Mouse (Mus musculus): ENCODE data around the gene D630045J12Rik. TPM values are rescaled to one million over a fixed set of nuclear protein-coding genes. Genes with fewer than 3 reads are reported as not detected.

The D630045J12Rik gene
- 6.0 and 7.1 TPM in 2 replicates for polyA plus RNA-seq (2012; rRNA removed)

DNA sequence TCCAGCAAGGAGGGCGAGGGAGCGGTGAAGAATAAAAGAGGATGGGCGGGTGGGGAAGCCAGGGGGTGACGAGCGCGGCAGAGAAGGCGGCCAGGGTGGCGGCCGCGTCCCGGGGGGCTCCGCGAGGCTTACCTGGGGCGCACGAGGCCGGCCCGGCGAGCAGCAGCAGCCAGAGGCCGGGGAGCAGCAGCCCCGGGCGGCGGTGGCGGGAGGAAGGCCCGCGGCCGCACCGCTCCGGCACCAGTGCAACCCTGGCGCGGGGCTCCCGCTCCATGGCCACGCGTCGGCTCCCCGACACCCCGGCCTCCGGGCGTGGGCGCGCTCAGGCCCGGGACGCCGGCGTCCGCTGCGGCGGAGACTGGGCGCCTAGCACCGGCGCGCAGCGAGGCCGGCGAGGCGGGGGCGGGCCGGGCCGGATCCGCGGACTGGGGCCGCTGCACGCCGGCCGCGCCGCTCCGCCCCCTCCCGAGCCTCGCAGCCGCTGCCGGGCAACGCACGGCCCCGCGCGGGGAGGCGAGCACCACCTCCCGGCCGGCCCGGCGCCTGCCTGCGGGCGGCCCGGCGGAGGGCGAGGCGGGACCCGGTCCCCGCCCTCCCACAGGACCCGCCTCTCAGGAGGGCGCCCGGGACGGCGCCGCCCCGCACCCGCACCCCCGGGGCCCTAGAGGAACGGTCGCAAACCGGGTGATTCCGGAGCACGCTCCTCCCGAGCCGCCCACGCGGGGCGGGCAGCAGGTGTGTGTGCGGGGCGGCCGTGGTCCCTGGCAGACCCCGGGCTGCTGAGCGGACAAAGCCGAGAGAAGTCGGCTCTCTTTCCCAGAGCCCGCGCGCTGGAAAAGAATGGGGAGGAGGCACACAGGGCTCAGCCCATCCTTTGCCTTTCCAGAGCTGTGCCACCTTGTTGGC lies at the start of gene D630045J12Rik:
TSS of gene D630045J12Rik (minus strand) at position 274 of the 906 bp plus-strand sequence.
- WGBS = under 1% methylated on average over 109 of the region's 118 CpGs
- peaks cover 6% of the 10 kb centered on the region; the same call in 1 of the 2 replicates for H3K4me1 ChIP-seq (ENCODE audit: control insufficient read depth, insufficient read depth, low read length)
- TF ChIP-seq CTCF (IDR thresholded peaks at IDR 0.05; ENCODE audit: insufficient read depth, low read length) (no peak), POLR2A (IDR thresholded peaks at IDR 0.05; ENCODE audit: borderline replicate concordance, extremely low read depth, low read depth, low read length) (no peak)
- peak; percentile 65 for DNase-seq
- H3K4me3 ChIP-seq (replicated peaks; ENCODE audit: extremely low read depth, low read depth, low read length) = peak within 1 kb of the TSS; percentile 70

DNA sequence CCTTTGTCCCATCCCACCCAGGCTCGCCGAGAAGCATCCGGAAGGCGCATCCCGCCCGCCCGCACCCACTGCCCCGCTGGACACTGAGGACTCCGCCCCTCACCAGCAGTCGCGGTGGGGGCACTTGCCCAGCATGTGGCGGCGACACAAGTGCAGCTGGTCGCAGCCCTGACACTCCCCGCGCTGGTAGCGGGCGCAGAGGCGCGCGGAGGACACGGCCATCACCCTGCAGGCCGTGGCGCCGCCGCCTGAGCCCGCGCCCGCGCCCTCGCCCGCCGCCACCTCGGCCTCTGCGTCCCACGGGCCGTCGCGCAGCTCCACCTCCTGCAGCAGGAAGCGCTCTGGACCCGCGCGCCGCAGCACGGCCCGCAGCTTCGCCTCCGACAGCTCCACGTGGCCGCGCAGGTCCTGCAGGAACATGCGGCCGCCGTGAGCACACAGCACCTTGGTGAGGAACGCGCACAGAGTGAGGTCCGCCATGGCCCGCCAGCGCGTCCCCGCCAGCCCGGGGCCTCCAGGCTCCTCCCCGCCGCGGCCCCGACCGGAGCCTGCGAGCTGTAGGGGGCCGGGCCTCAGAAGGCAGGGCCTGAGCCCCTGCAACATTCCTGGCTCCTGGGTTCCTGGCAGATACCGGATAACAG lies 45.1 kb upstream of the D630045J12Rik start, which contains the start of gene Zc3hav1l:
TSS of gene Zc3hav1l (minus strand) at position 499 of the 641 bp plus-strand sequence.
- TF ChIP-seq POLR2A (IDR thresholded peaks at IDR 0.05; ENCODE audit: borderline replicate concordance, extremely low read depth, low read depth, low read length) (peak; percentile 53; the same call in 1 of the 2 replicates), CTCF (IDR thresholded peaks at IDR 0.05; ENCODE audit: insufficient read depth, low read length) (no peak)
- peak within 1 kb of the TSS; percentile 97 for H3K4me3 ChIP-seq (replicated peaks; ENCODE audit: extremely low read depth, low read depth, low read length)
- under 1% methylated on average over 69 of the region's 70 CpGs for WGBS
- peak; percentile 51 for DNase-seq
- peaks cover 3% of the 10 kb centered on the region; the same call in 1 of the 2 replicates for H3K4me1 ChIP-seq (ENCODE audit: control insufficient read depth, insufficient read depth, low read length)

DNA sequence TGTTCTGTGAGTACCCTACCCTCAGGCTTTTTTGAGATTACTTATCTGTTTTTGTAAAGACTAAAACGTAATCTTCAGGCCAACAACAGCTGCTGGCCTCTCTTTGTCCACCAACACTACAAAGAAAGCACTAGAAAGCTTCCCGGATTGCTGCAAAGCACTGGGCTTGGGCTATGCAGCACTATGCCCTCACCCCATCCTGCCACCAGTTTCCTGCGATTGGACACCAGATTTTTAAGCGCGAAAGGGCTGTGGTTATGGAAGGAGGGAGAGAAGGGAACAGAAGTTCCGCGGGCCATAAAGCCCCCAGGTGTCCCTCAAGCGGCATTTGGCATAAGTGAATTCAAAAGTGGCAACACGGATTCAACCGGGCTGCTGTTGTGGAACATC lies 44.4 kb upstream of the D630045J12Rik start:
- DNase-seq = peak; percentile 12
- WGBS = 1% methylated on average over 10 of the region's 10 CpGs
- peaks cover 3% of the 10 kb centered on the region; the same call in 1 of the 2 replicates for H3K4me1 ChIP-seq (ENCODE audit: control insufficient read depth, insufficient read depth, low read length)
- peak overlapping the region; percentile 97 for H3K4me3 ChIP-seq (replicated peaks; ENCODE audit: extremely low read depth, low read depth, low read length)
- TF ChIP-seq CTCF (IDR thresholded peaks at IDR 0.05; ENCODE audit: insufficient read depth, low read length) (no peak), POLR2A (IDR thresholded peaks at IDR 0.05; ENCODE audit: borderline replicate concordance, extremely low read depth, low read depth, low read length) (no peak)

DNA sequence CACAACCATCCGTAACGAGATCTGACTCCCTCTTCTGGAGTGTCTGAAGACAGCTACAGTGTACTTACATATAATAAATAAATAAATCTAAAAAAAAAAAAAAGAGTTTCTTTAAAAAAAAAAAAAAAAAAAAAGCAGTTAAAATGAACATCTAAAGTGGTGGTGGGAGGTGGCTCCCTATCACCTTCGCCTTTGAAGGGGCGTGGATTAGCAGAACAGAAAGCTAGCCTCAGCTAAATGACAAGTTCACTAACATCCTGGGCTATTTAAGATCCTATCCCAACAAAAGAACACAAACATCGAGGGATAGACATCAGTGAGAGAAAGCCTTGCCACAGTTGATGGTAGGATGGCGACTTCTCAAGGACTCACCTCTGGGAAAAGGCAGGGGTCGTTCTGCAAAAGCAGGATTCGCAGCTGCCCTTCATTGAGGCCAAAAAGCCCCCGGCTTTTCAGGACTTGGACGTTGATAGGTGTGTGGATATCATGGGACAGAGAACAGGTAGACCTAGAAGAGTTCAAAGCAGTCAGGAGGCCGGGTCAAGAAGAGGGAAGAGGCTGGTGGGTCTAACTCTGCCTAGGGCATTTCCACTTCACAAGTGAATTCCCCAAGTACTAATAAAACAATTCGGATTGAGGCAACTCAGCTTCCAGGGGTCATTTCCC lies 43.9 kb upstream of the D630045J12Rik start:
- Histone ChIP-seq H3K4me1 (ENCODE audit: control insufficient read depth, insufficient read depth, low read length) (peaks cover 3% of the 10 kb centered on the region; the same call in 1 of the 2 replicates), H3K4me3 (replicated peaks; ENCODE audit: extremely low read depth, low read depth, low read length) (no peak overlapping the region)
- 52% methylated on average over 12 of the region's 12 CpGs for WGBS
- TF ChIP-seq POLR2A (IDR thresholded peaks at IDR 0.05; ENCODE audit: borderline replicate concordance, extremely low read depth, low read depth, low read length) (no peak), CTCF (IDR thresholded peaks at IDR 0.05; ENCODE audit: insufficient read depth, low read length) (no peak)
- no peak for DNase-seq

DNA sequence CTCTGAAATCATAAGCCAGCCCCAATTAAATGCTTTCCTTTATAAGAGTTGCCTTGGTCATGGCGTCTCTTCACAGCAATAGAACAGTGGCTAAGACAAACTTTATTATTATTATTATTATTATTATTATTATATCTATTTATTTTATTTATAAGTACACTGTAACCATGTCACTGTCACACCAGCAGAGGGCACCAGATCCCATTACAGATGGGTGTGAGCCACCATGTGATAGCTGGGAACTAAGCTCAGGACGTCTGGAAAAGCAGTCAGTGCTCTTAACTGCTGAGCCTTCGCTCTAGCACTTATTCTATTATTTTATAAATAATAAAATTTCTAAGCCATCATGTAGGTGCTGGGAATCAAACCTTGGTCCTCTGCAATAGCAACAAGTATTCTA lies 39.9 kb upstream of the D630045J12Rik start:
- H3K4me1 ChIP-seq (ENCODE audit: control insufficient read depth, insufficient read depth, low read length) = peaks cover 6% of the 10 kb centered on the region
- TF ChIP-seq POLR2A (IDR thresholded peaks at IDR 0.05; ENCODE audit: borderline replicate concordance, extremely low read depth, low read depth, low read length) (no peak), CTCF (IDR thresholded peaks at IDR 0.05; ENCODE audit: insufficient read depth, low read length) (no peak)
- no peak for DNase-seq
- WGBS = 81% methylated on average over 3 of the region's 3 CpGs
- H3K4me3 ChIP-seq (replicated peaks; ENCODE audit: extremely low read depth, low read depth, low read length) = no peak overlapping the region

DNA sequence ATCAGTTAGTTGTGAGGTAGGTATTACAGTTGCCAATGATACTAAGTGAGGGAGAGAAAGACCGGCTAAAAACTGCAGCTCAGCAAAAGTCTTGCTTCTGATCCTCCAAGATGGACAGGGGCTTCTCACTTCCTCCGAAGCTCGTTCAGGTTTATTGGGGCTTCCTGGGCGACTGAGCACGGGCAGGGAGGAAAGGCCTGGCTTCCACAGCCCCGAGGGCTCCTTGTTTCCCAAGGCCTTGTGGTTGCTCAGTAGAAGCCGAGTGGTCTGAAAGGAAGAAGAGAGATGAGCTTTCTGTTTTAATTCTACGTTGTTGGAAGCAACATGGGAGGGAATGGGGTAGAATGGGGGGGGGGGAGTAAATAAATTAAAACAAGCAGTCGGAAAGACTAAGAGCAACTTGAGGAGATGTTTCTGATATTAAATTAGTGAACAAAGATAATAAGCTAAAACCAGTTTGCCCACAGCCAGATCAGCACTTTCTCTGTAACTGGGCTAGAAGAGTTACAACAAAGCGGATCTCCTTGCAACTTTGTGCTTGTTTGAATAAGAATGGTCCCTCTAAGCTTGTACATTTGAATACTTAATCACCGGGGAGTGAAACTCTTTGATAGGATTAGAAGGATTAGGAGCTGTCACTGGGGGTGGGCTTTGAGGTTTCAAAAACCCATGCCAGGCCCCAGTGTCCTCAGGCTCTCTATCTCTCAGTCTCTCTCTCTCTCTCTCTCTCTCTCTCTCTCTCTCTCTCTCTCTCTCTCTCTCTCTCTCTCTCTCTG lies 39.2 kb upstream of the D630045J12Rik start:
- WGBS = 74% methylated on average over 11 of the region's 11 CpGs
- TF ChIP-seq POLR2A (IDR thresholded peaks at IDR 0.05; ENCODE audit: borderline replicate concordance, extremely low read depth, low read depth, low read length) = no peak
- no peak for TF ChIP-seq CTCF (IDR thresholded peaks at IDR 0.05; ENCODE audit: insufficient read depth, low read length)
- no peak for DNase-seq
- Histone ChIP-seq H3K4me1 (ENCODE audit: control insufficient read depth, insufficient read depth, low read length) (peaks cover 2% of the 10 kb centered on the region), H3K4me3 (replicated peaks; ENCODE audit: extremely low read depth, low read depth, low read length) (no peak overlapping the region)

DNA sequence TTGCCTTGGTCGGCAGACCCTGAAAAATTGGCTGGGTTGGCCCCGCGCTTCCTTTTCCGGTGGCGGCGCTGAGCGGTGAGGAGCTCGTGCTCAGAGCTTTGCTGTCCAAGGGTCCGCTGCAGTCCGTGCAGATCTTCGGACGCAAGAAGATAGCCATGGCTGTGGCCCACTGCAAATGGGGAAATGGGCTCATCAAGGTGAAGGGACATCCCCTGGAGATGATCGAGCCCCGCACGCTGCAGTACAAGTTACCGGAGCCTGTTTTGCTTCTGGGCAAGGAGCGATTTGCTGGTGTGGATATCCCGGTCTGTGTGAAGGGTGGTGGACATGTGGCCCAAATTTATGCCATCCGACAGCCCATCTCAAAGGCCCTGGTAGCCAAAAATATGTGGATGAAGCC lies 30.6 kb upstream of the D630045J12Rik start:
- 98% methylated on average over 19 of the region's 19 CpGs for WGBS
- no peak for DNase-seq
- TF ChIP-seq POLR2A (IDR thresholded peaks at IDR 0.05; ENCODE audit: borderline replicate concordance, extremely low read depth, low read depth, low read length) (no peak), CTCF (IDR thresholded peaks at IDR 0.05; ENCODE audit: insufficient read depth, low read length) (no peak)
- Histone ChIP-seq H3K4me3 (replicated peaks; ENCODE audit: extremely low read depth, low read depth, low read length) (no peak overlapping the region), H3K4me1 (ENCODE audit: control insufficient read depth, insufficient read depth, low read length) (no peaks in the 10 kb centered on the region)

DNA sequence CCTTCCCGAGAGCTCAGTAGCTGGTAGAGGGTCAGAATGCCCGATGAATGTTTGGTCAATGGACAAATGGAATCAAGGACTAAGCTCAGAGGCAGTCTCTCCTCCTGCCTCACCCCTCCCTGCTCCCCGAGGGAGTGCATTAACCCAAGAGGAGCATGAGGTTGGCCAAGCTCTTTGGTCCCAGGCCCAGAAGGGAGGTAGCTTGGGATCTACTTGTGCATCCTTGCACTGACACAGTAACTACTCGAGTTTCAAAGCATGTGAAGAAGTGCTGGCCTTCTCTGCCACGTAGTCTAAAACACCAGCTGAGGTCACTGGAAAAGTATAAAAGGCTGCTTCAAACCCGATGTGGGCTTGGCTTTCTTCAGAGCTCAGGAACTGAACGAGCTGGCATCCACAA lies 10.7 kb upstream of the D630045J12Rik start:
- TF ChIP-seq POLR2A (IDR thresholded peaks at IDR 0.05; ENCODE audit: borderline replicate concordance, extremely low read depth, low read depth, low read length) (no peak), CTCF (IDR thresholded peaks at IDR 0.05; ENCODE audit: insufficient read depth, low read length) (no peak)
- 61% methylated on average over 7 of the region's 7 CpGs for WGBS
- no peak for DNase-seq
- no peaks in the 10 kb centered on the region for H3K4me1 ChIP-seq (ENCODE audit: control insufficient read depth, insufficient read depth, low read length)
- no peak overlapping the region for H3K4me3 ChIP-seq (replicated peaks; ENCODE audit: extremely low read depth, low read depth, low read length)

Data from lung, adult 2 months (tissue).